Mouse (Mus musculus): ENCODE results near the gene Usp37. TPM values are rescaled to one million over a fixed set of nuclear protein-coding genes. Genes with fewer than 3 reads are reported as not detected.

Usp37 gene
- total RNA-seq, 2 experiments from 2014 or later: 22.7 to 27.4 TPM

- DNase-seq (ENCODE audit: low spot score in 2 of 2): no peak
These were observed 58.3 kb downstream of the Usp37 start for GRCm38 (mm10) chr1:74485792-74486191.

DNA sequence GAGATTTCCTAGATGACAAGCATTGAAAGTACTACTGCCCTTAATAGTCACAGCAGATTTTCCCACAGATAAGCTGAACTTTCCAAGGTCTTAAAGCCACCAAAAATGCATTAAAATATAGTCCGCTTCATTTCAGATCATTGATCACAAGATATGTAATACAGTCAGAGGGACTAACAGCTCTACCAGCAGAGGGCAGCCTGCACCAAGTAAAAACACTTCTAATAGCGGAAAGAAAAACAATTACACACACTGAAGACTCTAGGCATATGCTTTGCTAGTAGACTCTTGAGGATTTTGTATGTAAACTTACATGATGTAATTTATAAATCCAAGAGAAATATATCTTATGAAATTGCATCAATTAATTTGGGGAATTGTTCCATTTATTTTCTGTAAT is 83.8 kb downstream of the Usp37 start:
- DNase-seq (ENCODE audit: low spot score in 2 of 2): peak in 1 of 2 experiments; percentile 74

DNA sequence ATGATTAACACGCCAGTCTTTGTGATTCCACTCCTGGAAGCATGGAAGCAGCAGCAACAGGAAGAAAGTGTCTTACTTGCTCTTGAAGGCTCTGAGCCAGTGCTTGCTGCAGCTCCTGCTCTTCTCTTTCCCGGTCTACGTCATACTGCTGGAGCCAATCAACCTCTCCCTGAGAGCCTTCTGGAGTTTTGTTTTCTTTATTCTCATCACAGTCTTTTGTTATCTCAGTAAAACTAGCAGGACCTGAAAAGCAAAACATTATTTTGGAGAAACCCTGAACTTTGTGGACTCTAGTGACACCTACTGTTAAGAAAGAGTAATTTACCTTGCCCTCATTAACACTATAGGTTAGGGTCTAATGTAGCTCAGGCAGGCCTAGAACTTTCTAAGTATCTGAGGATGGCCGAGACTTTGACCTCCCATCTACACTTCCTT is 91.5 kb downstream of the Usp37 start:
- DNase-seq (ENCODE audit: low spot score in 2 of 2): peak in 1 of 2 experiments; percentile 52

GRCm38 (mm10) chr1:74444538-74444937 is 99.5 kb downstream of the Usp37 start:
- no peak for DNase-seq (ENCODE audit: low spot score in 2 of 2)

DNA sequence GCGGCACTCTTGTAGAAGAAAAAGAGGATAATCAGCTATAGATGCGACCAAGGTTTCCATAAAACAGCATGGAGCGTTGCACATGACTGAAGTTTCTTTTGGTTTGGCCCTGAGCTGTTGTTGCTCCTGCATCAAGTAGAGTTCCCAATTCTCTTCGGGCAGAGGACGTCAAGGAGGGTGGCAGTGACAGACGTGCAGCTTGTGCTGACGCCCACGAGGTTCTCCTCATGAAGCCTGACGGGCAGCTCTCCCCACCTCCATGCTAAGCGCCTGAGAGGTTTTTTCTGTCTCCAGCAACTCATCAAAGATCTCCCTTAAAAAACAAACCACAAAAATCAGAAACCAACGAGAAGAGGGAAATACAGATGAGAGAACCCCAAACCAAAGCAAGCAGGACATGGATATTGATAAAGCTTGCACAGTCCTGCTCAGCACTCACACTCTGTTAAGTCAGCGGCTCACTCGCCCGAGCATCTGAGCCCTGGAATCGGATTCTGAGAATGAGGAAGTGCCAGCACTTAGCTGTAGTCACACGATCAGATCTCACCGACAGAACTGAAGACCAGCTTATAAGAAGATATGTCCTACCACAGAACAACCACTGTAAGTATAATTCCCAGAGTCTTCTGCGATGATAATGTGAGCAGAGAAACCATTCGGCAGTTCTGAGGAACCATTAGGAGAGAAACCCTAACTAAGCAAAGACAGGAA is 104.8 kb downstream of the Usp37 start:
- DNase-seq (ENCODE audit: low spot score in 2 of 2): peak in 1 of 2 experiments; percentile 41

GRCm38 (mm10) chr1:74437702-74438427 is 106.2 kb downstream of the Usp37 start:
- peak; percentile 59 to 84 for DNase-seq (ENCODE audit: low spot score in 2 of 2)

- no peak for DNase-seq (ENCODE audit: low spot score in 2 of 2)
These were observed 108.5 kb downstream of the Usp37 start for GRCm38 (mm10) chr1:74435563-74435962.

DNA sequence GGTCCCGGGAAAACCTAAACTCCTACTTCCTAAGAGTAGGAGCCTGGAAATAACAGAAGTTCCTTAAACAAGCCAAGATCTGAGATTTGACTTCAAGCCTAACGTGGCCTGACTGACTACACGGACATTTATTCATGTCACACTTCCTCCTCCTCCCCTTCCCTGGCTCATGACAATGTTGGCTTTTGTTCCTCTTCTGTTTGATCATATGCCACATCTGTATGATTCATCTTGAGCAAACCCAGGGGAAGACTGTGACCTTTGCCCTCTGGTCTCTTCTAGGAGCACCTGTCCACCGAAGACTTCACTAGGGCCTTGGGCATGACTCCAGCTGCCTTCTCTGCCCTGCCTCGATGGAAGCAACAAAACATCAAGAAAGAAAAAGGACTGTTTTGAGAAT is 109.5 kb downstream of the Usp37 start:
- no peak for DNase-seq (ENCODE audit: low spot score in 2 of 2)

GRCm38 (mm10) chr1:74433220-74433619 is 110.9 kb downstream of the Usp37 start:
- DNase-seq (ENCODE audit: low spot score in 2 of 2): no peak

DNA sequence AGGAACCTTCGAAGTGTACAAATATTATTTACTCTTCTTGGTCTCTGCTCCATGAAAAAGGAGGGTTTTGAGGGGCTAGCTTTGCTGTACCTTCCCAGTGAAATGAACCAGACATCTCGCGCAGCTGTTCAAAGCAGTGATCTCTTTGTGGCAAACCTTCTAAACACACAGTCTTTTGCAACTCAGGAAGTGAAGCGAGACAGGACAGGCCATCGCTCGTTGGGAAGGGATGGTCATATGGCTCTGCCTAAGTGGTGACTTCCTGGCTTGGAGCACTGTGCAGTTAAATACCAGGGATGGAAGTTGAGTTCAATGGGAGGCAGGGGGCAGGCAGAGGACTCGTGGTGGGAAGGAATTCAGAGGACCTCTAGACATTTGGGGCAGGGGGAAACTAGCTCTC is 118.2 kb downstream of the Usp37 start:
- no peak for DNase-seq (ENCODE audit: low spot score in 2 of 2)

DNA sequence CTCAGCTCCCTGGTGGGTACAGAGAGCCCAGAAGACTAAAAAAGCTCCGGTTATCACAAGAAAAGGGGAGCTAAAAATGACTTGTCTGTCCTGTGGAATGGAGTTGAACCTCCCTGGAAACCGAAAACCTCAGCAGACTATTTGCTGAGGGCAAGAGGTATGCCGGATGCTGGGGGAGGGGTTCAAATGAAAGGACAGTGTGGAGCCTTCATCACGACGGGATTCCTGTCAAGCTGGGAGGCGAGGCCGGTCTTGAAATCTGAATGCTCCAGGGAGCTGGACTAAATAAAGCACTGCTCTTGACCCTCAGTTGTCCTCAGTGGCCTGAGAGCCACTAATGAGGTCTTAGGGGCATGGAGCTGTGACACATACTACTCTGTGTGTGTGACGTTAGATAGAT is 120.9 kb downstream of the Usp37 start:
- no peak for DNase-seq (ENCODE audit: low spot score in 2 of 2)

GRCm38 (mm10) chr1:74419440-74419794 is 124.7 kb downstream of the Usp37 start:
- no peak for DNase-seq (ENCODE audit: low spot score in 2 of 2)

GRCm38 (mm10) chr1:74418747-74419439 is 125.2 kb downstream of the Usp37 start:
- DNase-seq (ENCODE audit: low spot score in 2 of 2): no peak

DNA sequence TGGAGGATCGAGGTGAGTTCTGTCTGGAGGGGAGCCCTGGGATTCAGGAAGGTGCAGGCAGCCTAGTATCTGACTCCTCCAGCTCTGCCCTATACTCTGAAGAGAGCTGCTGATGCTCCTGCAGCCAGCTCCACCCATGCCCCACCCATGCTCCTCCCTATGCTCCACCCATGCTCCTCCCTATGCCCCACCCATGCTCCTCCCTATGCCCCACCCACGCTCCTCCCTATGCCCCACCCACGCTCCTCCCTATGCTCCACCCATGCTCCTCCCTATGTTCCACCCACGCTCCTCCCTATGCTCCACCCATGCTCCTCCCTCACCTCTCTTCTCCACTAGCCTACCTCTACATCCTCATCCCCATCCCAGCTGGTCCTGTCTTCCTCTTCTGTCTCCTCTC is 128.9 kb downstream of the Usp37 start:
- DNase-seq (ENCODE audit: low spot score in 2 of 2): no peak

DNA sequence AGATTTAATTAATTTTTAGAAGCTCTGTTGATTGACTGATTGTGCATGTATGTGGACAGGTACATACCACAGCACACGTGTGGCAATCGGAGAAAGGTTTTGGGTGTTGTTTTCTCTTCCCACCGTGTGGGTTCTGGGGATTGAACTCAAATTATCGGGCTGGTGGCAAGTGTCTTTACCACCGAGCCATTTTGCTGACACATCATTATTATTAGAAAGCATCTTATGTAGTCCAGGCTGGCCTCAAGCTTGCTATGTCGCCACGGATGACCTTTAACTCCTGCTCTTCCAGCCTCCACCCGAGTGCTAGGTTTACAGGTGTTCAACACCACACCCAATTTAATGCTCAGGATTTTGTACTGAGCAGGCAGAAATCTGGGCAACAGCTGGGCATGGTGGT is 131.4 kb downstream of the Usp37 start:
- no peak for DNase-seq (ENCODE audit: low spot score in 2 of 2)

DNA sequence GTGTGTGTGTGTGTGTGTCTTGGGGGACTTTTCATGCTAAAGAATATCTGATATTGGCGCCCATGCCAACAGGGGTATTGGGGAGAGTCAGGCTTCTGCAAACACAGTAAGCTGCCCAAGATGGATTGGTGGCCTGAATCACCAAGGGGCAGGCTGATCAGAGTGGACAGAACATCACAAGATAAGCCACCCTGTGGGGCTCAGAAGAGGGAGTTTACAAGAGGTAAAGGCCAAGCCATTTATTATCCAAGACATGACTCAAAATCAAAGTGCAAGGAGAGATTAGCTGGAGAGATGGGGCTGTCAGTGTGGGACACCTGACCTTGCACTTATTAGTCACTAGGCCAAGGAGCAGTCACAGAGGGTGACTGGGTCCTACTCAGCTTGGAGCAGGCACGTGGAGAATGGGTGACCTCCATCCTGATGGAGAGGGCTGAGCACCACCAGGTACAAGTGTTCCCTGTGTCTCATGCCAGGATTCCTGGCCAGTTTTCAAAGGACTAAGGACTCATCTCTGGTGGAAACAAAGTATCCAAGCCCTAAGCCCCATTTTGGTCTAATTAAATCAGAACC is 132.2 kb downstream of the Usp37 start:
- DNase-seq (ENCODE audit: low spot score in 2 of 2): no peak

- DNase-seq (ENCODE audit: low spot score in 2 of 2): no peak
These were observed 135.2 kb downstream of the Usp37 start, which contains the start of gene Vil1 for GRCm38 (mm10) chr1:74408589-74409504. Vil1 (plus strand) TSS chr1:74409376.

GRCm38 (mm10) chr1:74404206-74404605 is 139.9 kb downstream of the Usp37 start:
- no peak for DNase-seq (ENCODE audit: low spot score in 2 of 2)

DNA sequence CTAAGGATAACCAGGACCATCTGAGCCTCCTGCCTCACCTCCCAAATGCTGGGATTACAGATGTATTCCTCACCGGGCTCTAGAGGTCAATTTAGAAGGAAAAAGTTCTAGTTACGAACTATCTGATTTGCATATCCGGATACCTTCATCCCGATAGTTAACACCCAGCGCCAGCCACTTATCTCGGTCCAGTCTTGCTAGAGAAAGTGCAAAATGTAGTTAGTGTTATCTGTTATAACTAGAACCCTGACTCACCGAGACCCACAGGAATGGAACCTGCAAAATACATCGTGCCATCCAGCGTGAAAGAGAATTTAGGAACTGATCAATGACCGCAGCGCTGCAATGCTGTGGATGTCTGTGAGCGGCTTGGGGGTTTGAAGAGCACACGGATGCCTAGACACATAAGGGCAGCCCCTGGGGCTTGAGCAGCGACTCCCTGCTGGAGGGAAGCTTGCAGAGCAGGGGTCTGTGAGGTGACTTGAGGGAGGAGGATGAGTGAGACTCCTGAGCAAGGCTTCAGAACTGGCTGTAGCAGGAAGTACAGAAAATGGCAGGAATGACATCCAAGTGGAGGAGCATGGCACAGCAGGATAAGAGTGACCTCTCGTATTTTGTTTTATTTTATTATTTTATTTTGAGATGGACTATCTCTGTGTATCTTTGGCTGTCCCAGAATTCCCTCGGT is 142.9 kb downstream of the Usp37 start:
- DNase-seq (ENCODE audit: low spot score in 2 of 2): no peak

DNA sequence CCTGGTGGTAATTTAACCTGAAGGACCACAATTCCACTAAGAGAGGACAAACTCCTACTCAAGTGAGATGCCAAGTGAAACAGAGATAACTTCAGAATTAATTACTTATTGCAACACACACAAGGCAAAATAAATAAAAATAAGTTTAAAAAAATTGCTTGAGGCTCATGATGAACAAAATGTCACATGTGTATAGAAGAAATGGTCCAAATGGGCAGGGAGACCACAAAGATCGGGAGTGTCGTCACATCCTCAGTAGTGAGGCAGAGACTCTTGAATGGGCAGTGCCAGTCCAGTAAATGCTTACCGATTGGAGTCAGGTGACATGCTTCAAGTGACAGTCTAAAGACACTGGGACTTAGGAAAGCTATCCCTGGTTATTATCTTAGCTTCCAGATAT is 143.6 kb downstream of the Usp37 start:
- no peak for DNase-seq (ENCODE audit: low spot score in 2 of 2)
